Mouse (Mus musculus): ENCODE data around the gene Swap70. TPM values are rescaled to one million over a fixed set of nuclear protein-coding genes. Genes with fewer than 3 reads are reported as not detected.
"Not testable (repeated sequence)": the region's sequence is repeated elsewhere in the genome, so short reads cannot be mapped to it uniquely, and the experiment has no call there.

Gene Swap70
- total RNA-seq (2021): 10 to 100 TPM; 16.0 to 20.4 TPM
- long read RNA-seq, experiment 1, full-length matches to known transcripts: 18 of 21 reads
- long read RNA-seq, experiment 1, partial matches to known transcripts: 2 of 21 reads
- long read RNA-seq, experiment 1, other reads (novel, unspliced or antisense): 1 of 21 reads
- long read RNA-seq, experiment 2, full-length matches to known transcripts: 6 of 8 reads
- long read RNA-seq, experiment 2, partial matches to known transcripts: 0 of 8 reads
- long read RNA-seq, experiment 2, other reads (novel, unspliced or antisense): 2 of 8 reads

DNA sequence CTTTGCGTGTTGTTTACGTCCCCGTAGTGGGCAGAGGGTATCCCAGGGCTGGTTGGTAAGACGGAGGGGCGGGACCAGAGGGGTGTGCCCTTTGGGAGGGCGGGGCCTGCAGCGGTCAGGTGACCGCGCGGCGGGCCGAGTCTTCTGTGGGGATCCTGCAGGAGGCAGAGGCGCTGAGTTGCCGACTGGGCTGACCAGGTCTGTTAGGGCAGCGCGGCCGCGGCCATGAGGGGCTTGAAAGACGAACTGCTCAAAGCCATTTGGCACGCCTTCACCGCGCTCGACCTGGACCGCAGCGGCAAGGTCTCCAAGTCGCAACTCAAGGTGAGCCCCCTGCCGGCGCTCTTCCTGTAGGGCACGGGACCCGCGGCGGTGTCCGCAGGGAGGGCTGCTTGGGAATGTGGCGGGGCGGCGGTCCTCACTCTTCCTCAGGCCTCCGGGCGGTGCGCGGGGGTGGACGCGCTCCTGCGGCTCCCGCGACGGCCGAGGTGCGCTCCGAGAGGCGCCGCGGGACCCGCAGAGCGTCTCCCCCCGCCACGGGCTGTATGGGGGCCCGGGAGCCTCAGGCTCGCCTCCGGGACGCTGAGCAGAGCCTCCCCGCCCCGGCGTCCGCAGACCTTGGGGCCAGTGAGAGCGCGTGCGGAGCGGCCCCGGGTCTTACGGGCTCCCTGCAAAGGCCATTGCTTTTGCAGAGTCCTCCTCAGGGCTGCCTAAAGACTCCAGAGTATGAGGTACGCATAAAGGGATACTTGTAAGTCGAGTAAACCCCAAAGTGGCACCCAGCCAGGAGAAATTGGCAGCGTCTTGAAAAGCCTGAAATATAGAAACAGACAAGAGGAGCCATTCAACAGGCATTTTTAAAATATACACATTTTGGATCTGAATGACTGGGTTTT lies at the start of gene Swap70:
Gene Swap70, plus strand, starts transcription at position 126 of the 896 bp plus-strand sequence.
- DNase-seq: peak; percentile 91 to 95

GRCm38 (mm10) chr7:110179208-110179607 lies 42.3 kb upstream of the Swap70 start:
- no peak for DNase-seq

- DNase-seq: no peak
These were observed 40.9 kb upstream of the Swap70 start for GRCm38 (mm10) chr7:110180613-110181012.

GRCm38 (mm10) chr7:110181446-110181845 lies 40.1 kb upstream of the Swap70 start:
- DNase-seq: no peak

DNA sequence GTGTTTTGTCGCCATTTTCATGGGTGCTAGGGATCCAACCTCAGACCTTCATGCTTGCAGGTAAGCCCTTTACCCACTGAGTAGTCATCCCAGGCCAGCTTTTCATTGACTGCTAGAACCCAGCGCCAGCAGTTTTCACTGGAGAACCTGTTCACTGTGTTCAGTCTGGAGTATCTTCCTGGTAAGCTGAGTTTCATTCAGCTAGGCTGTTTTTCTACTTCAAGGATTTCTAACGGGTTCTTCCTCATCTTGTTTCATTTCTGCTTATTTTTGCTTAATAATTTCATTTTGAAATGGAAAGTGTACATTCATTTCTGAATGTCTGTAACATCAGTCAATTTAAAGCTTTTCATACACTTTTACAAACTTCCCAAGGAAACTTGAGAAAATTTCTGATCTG lies 36.9 kb upstream of the Swap70 start:
- DNase-seq: no peak

- peak in 1 of 2 experiments; percentile 3 for DNase-seq
These were observed 31.6 kb upstream of the Swap70 start for GRCm38 (mm10) chr7:110189951-110190350.

DNA sequence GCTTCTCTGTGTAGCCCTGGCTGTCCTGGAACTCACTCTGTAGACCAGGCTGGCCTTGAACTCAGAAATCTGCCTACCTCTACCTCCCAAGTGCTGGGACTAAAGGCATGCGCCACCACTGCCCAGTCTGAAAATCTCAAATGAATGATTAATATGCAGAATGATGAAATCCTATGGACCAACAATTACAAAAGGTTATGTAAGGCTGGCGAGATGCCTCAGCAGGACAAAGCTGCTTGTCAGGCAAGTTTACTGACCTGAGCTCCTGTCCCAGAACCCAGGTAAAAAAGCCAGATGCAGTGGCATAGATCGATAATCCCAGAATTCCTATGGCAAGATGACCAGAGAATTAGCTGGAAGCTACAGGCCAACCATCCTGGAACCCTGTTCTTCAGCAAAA lies 28.3 kb upstream of the Swap70 start:
- DNase-seq: peak; percentile 10 to 41

- peak; percentile 17 to 30 for DNase-seq
These were observed 24.3 kb upstream of the Swap70 start for GRCm38 (mm10) chr7:110197176-110197575.

- DNase-seq: no peak
These were observed 19.6 kb upstream of the Swap70 start for GRCm38 (mm10) chr7:110201933-110202332.

DNA sequence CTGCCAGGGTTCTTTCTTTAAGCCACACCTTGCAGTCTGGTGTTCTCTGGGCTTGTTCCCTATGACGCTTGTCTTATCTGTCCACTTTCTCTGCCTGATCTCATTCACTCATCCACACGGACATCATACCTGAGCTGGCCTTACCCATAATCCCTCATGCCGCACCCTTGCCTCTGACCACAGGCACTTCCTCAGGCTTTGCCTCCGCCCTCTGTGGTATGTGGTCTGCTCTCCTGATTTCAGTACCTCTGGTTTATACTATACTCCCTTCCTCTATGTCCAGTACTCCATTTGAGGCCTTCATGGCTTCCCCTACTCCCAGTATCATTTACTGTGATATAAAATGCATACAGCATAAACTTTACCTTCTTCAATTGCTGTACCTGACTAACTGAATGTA lies 17.3 kb upstream of the Swap70 start:
- DNase-seq: no peak

- no peak for DNase-seq
These were observed 13.2 kb upstream of the Swap70 start for GRCm38 (mm10) chr7:110208341-110208740.

DNA sequence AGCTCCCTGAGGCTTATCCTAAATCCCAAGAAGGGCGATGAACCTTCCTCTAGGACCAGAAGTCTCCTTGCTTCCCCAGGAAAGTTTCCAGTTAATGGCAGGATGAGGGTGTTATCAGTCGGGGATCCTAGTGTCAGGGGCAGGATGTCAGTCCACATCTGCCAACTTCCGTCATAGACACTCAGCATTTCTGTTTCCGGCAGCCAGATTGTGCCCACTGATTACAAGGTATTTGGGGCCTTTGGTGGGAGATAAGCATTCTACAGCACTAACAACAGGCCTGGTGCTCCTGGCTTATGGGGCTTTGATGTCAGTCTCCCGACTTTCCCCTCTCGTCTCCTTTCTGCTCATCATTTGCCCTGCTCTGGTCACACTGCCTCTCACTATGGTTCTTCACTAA lies 12.1 kb upstream of the Swap70 start:
- DNase-seq: no peak

GRCm38 (mm10) chr7:110211025-110211424 lies 10.5 kb upstream of the Swap70 start:
- DNase-seq: no peak

DNA sequence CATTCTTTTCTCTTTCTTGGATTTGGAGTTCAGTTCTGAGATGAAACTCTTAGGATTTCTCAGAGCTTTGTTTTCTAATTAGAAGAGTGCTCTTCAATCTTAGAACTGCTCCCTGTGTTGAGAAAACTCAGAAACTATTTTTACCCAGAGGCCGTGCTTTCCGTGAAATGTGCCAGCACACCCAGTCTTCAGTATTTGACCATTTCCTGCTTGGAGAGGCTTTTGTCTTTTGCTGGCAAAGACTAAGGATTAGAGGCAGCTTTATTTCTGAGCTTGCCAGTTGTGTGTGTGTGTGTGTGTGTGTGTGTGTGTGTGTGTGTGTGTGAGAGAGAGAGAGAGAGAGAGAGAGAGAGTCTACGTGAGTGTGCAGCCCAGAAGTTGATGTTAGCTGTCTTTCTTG lies 6.6 kb upstream of the Swap70 start:
- DNase-seq: no peak

DNA sequence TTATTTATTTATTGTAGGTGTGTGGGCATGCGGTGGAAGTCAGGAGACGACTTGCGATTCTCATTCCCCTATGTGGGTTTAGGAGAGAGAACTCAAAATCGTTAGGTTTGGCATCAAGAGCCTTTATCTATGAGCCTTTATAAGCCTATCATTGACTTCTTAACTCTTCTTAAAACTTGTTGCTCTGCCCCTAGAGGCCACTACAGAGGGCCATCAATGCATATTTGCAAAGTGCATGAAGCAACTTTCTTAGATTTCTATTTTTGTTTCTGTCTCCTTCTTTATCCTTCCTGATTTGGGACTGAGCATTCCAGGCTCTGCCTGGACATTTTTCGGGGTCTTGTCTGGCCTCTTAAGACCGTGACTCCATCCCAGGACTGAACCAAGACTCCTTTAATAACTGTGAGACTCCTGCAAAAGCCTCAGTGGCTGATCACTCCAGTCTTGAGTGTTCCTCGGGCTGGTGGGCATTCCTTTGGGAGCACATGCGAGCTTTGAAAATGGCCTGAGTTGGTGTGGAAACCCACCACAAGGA lies 393 bp upstream of the Swap70 start:
- peak in 1 of 2 experiments; percentile 23 for DNase-seq

GRCm38 (mm10) chr7:110222583-110223182 lies 1.2 kb downstream of the Swap70 start:
- DNase-seq: no peak

DNA sequence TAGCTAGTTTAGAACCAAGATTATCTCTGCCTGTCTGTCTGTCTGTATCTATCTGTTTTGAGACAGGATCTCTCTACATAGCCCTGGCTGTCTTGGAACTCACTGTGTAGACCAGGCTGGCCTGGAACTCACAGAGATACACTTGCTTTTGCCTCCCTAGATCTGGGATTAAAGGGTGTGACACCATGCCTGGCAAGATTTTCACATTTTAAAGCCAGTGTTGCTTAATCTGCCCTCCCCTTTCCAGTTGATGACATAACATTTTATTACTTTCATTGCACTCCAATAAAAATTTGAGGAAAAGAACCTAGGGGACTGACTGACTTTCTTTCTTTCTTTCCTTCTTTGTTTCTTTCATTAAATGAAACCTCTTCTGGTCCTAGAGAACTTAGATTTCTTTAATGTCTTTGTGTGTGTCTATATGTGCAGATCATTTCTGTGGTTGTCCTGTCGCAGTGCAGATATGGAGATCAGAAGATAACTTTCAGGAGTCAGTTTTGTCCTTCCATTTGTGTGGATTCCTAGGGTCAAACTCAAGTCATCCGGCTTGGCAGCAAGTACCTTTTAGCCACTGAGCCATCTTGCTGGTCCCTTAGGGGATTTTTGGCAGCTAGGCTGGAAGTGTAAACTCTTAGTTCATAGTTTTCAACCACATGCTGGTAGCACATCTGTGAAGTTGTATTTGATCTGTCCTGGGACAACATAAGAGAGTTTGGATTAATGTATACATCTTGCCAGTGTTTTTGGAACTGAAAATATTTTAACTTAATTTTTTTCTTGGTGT lies 2.4 kb downstream of the Swap70 start:
- peak; percentile 8 to 19 for DNase-seq

DNA sequence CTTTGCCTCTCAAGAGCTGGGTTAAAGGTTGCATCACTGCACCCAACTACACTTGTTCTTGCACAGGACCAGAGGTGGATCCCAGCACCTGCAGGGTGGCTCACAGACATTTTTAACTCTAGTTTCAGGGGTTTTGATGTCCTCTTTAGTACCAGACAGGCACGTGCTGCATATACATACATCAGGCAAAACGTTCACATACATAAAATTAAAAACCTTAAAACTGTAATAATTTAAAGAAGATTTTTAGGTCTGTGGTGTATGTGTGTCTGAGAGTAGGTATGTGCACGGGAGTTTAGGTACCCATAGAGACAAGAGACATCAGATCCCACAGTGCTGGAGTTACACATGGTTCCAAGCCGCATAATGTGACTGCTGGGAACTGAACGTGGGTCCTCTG lies 5.0 kb downstream of the Swap70 start:
- DNase-seq: no peak

- DNase-seq: no peak
These were observed 8.5 kb downstream of the Swap70 start for GRCm38 (mm10) chr7:110229967-110230366.

GRCm38 (mm10) chr7:110231127-110231526 lies 9.6 kb downstream of the Swap70 start:
- DNase-seq: not testable (repeated sequence)

DNA sequence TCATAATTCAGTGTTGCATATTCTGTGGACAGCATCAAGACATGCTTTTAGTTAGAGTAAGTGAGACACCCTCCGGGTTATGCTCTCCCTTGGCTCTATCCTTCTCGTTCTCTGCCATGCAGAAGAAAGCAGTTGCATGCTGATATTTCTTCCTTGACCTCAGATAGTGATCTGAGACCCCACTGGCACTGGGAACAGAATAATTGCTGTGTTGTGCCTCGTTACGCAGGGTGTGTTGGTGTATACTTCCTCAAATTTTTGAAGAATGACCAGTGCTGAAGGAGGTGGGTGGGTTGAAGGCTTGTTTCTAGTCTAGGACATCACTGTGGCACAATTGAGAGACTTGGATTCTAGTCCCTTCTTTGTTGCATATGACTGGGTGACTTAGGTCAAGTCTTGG lies 14.6 kb downstream of the Swap70 start:
- DNase-seq: no peak

DNA sequence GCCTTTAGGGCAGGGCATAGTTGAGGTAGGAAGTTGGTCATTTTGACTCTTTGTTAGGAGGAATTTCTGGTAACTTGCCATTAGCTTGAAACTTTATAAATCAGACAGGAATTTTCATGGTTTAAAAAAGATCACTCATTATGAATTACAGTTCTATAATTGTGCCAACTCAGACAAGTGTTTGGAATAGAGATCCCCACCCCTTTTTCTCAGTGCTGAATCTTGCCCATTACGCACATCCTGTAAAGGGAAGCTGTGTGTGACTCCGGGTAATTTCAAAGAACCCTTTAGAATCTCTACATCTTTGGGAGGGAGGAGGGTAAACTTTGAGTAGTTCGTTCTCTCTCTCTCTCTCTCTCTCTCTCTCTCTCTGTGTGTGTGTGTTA lies 15.9 kb downstream of the Swap70 start:
- DNase-seq: no peak

Measured in adrenal gland, postnatal 36 days (tissue).